Mouse (Mus musculus): ENCODE measurements at regions not wholly inside any gene's neighbourhood (a gene's known extent, or its start where the extent isn't known, plus 50 kb on each side); places are given as distances from the start of the nearest gene placed in this dataset.

GRCm38 (mm10) chr1:121144981-121145380 is 187.4 kb downstream of the Insig2 start:
- Histone ChIP-seq H3K4me2 (replicated peaks) (no peak overlapping the region), H3K4me1 (no peaks in the 10 kb centered on the region), H3K27me3 (peaks cover 9% of the 10 kb centered on the region; the same call in 1 of the 2 replicates), H3K27ac (replicated peaks) (no peak overlapping the region), H3K9me3 (no peaks in the 10 kb centered on the region), H3K4me3 (no peak overlapping the region), H3K36me3 (no peaks in the 10 kb centered on the region), H3K9ac (replicated peaks) (no peak overlapping the region)
- no peak for ATAC-seq (ENCODE audit: low FRiP score, low read depth)
- WGBS, result 87% methylated on average over 1 of the region's 1 CpGs

GRCm38 (mm10) chr1:121153476-121153875 is 178.9 kb downstream of the Insig2 start:
- 74% methylated on average over 5 of the region's 5 CpGs for WGBS
- H3K9ac ChIP-seq (replicated peaks), result no peak overlapping the region
- H3K4me3 ChIP-seq, result no peak overlapping the region
- peaks cover 70% of the 10 kb centered on the region for H3K27me3 ChIP-seq
- no peaks in the 10 kb centered on the region for H3K36me3 ChIP-seq
- peaks cover 9% of the 10 kb centered on the region; the same call in 1 of the 2 replicates for H3K4me1 ChIP-seq
- H3K4me2 ChIP-seq (replicated peaks), result no peak overlapping the region
- no peak for ATAC-seq (ENCODE audit: low FRiP score, low read depth)
- H3K27ac ChIP-seq (replicated peaks), result no peak overlapping the region
- H3K9me3 ChIP-seq, result no peaks in the 10 kb centered on the region

DNA sequence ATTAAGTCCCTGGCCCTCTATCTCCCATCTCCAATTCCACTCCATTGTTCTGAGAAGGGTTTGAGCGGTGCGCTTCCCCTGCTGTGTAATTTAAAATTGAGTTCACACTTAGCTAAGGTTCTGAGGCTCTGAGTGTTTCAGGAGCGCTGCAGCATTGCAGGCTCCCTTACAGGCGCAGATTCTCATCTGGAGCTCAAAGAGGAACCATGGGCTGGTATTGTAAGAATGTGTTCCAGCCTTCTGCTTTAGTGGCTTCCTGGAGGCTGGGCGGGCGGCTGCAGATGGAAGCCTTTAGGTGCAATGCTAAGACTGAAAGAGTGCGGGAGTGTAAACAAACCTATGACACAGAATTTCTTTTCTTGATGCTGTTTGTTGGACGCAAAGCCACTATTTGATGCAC is 177.8 kb downstream of the Insig2 start:
- Histone ChIP-seq H3K4me1 (peaks cover 9% of the 10 kb centered on the region; the same call in 1 of the 2 replicates), H3K9me3 (no peaks in the 10 kb centered on the region), H3K27me3 (peaks cover 76% of the 10 kb centered on the region), H3K4me2 (replicated peaks) (no peak overlapping the region), H3K9ac (replicated peaks) (no peak overlapping the region), H3K36me3 (no peaks in the 10 kb centered on the region), H3K4me3 (no peak overlapping the region), H3K27ac (replicated peaks) (no peak overlapping the region)
- 8% methylated on average over 8 of the region's 8 CpGs for WGBS
- no peak for ATAC-seq (ENCODE audit: low FRiP score, low read depth)

DNA sequence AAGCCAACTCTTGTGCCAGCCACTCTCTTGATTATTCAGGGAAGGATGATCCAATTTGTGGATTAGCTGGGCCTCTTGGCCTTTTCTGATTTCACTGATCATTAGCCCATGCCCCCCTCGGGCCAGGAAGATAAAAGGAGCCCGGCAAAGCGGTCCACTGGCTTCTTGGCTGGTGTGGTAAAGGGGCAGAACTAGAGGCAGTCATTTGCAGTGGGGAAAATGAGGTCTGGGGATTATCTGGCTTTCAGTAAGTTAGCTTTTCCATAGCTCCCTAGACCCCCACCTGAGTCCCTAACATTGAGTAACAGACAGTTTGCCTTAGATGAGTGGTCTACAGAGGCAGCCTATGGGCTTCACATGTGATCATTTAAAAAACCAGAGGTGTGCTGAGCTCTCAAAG is 163.7 kb downstream of the Insig2 start:
- Histone ChIP-seq H3K27me3 (peaks cover 82% of the 10 kb centered on the region), H3K36me3 (no peaks in the 10 kb centered on the region), H3K4me1 (no peaks in the 10 kb centered on the region), H3K27ac (replicated peaks) (no peak overlapping the region), H3K4me3 (no peak overlapping the region), H3K4me2 (replicated peaks) (no peak overlapping the region), H3K9me3 (no peaks in the 10 kb centered on the region), H3K9ac (replicated peaks) (no peak overlapping the region)
- WGBS, result 10% methylated on average over 3 of the region's 3 CpGs
- no peak for ATAC-seq (ENCODE audit: low FRiP score, low read depth)

- no peak overlapping the region for H3K4me3 ChIP-seq
- ATAC-seq (ENCODE audit: low FRiP score, low read depth), result no peak
- peaks cover 85% of the 10 kb centered on the region for H3K27me3 ChIP-seq
- no peaks in the 10 kb centered on the region for H3K36me3 ChIP-seq
- H3K4me1 ChIP-seq, result peaks cover 13% of the 10 kb centered on the region
- no peak overlapping the region for H3K4me2 ChIP-seq (replicated peaks)
- peak overlapping the region; percentile 27; the same call in 1 of the 2 replicates for H3K27ac ChIP-seq (replicated peaks)
- 1% methylated on average over 3 of the region's 3 CpGs for WGBS
- no peak overlapping the region for H3K9ac ChIP-seq (replicated peaks)
- H3K9me3 ChIP-seq, result peaks cover 4% of the 10 kb centered on the region; the same call in 1 of the 2 replicates
These were observed 155.8 kb downstream of the Insig2 start for GRCm38 (mm10) chr1:121176541-121176940.

- H3K9me3 ChIP-seq, result peaks cover 4% of the 10 kb centered on the region; the same call in 1 of the 2 replicates
These were observed 155.1 kb downstream of the Insig2 start for GRCm38 (mm10) chr1:121177136-121177907.

GRCm38 (mm10) chr1:121177908-121178311 is 154.5 kb downstream of the Insig2 start:
- ATAC-seq (ENCODE audit: low FRiP score, low read depth), result peak; percentile 41
- WGBS, result under 1% methylated on average over 31 of the region's 31 CpGs
- peak overlapping the region; percentile 46; the same call in 1 of the 2 replicates for H3K9ac ChIP-seq (replicated peaks)
- H3K4me2 ChIP-seq (replicated peaks), result peak overlapping the region; percentile 50
- peak overlapping the region; percentile 81 for H3K27ac ChIP-seq (replicated peaks)
- H3K27me3 ChIP-seq, result peaks cover 83% of the 10 kb centered on the region
- no peaks in the 10 kb centered on the region for H3K36me3 ChIP-seq
- H3K4me1 ChIP-seq, result peaks cover 13% of the 10 kb centered on the region
- peak overlapping the region; percentile 32 for H3K4me3 ChIP-seq
- peaks cover 4% of the 10 kb centered on the region; the same call in 1 of the 2 replicates for H3K9me3 ChIP-seq

More at GRCm38 (mm10) chr1:121177136-121177907, 155.1 kb downstream of the Insig2 start:
- H3K4me1 ChIP-seq, result peaks cover 13% of the 10 kb centered on the region
- H3K4me3 ChIP-seq, result peak overlapping the region; percentile 32
- ATAC-seq (ENCODE audit: low FRiP score, low read depth), result peak; percentile 79
- under 1% methylated on average over 22 of the region's 22 CpGs for WGBS
- H3K27ac ChIP-seq (replicated peaks), result peak overlapping the region; percentile 81
- H3K4me2 ChIP-seq (replicated peaks), result peak overlapping the region; percentile 50
- no peaks in the 10 kb centered on the region for H3K36me3 ChIP-seq
- H3K27me3 ChIP-seq, result peaks cover 85% of the 10 kb centered on the region
- peak overlapping the region; percentile 46; the same call in 1 of the 2 replicates for H3K9ac ChIP-seq (replicated peaks)

- ATAC-seq (ENCODE audit: low FRiP score, low read depth), result no peak
- Histone ChIP-seq H3K9ac (replicated peaks) (no peak overlapping the region), H3K4me1 (peaks cover 13% of the 10 kb centered on the region), H3K27me3 (peaks cover 75% of the 10 kb centered on the region), H3K36me3 (no peaks in the 10 kb centered on the region), H3K27ac (replicated peaks) (no peak overlapping the region), H3K9me3 (peaks cover 4% of the 10 kb centered on the region; the same call in 1 of the 2 replicates), H3K4me2 (replicated peaks) (peak overlapping the region; percentile 28), H3K4me3 (0 out of 2 replicates have a peak overlapping the region, but pooled peaks have one; percentile 5)
- WGBS, result 1% methylated on average over 17 of the region's 17 CpGs
These were observed 153.7 kb downstream of the Insig2 start for GRCm38 (mm10) chr1:121178611-121179245.

GRCm38 (mm10) chr1:121180273-121181030 is 151.9 kb downstream of the Insig2 start:
- Histone ChIP-seq H3K9ac (replicated peaks) (no peak overlapping the region), H3K27me3 (peaks cover 57% of the 10 kb centered on the region), H3K4me2 (replicated peaks) (peak overlapping the region; percentile 19; the same call in 1 of the 2 replicates), H3K36me3 (no peaks in the 10 kb centered on the region), H3K4me1 (peaks cover 13% of the 10 kb centered on the region), H3K4me3 (no peak overlapping the region), H3K9me3 (no peaks in the 10 kb centered on the region), H3K27ac (replicated peaks) (no peak overlapping the region)
- 21% methylated on average over 20 of the region's 20 CpGs for WGBS
- ATAC-seq (ENCODE audit: low FRiP score, low read depth), result 0 out of 2 replicates have a peak, but pooled peaks have one; percentile 50

DNA sequence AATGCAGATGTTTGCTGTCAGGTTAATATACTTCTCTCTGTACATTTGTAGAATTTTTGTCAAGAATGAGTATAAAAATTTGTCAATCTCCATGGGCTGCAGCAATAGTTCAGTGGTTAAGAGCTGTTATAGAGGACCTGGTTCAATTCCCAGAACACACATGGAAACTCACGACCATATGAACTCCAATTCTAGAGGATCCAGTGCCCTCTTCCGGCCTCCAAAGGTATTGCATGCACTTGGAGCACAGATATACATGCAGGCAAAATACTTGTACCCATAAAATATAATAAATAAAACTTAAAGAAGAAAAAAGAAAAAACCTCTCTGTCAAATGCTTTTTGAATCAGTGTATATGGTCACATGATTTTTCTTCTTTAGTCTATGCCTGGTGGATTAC is 143.5 kb downstream of the Insig2 start:
- no peak overlapping the region for H3K4me3 ChIP-seq
- no peak overlapping the region for H3K4me2 ChIP-seq (replicated peaks)
- H3K4me1 ChIP-seq, result no peaks in the 10 kb centered on the region
- H3K36me3 ChIP-seq, result no peaks in the 10 kb centered on the region
- H3K27ac ChIP-seq (replicated peaks), result no peak overlapping the region
- H3K27me3 ChIP-seq, result no peaks in the 10 kb centered on the region
- H3K9ac ChIP-seq (replicated peaks), result no peak overlapping the region
- ATAC-seq (ENCODE audit: low FRiP score, low read depth), result no peak
- no peaks in the 10 kb centered on the region for H3K9me3 ChIP-seq
- WGBS, result 41% methylated on average over 2 of the region's 2 CpGs

GRCm38 (mm10) chr1:121194800-121195199 is 137.6 kb downstream of the Insig2 start:
- no peak for ATAC-seq (ENCODE audit: low FRiP score, low read depth)
- Histone ChIP-seq H3K4me1 (no peaks in the 10 kb centered on the region), H3K9me3 (no peaks in the 10 kb centered on the region), H3K4me3 (no peak overlapping the region), H3K9ac (replicated peaks) (no peak overlapping the region), H3K4me2 (replicated peaks) (no peak overlapping the region), H3K36me3 (no peaks in the 10 kb centered on the region), H3K27me3 (no peaks in the 10 kb centered on the region), H3K27ac (replicated peaks) (no peak overlapping the region)
- WGBS, result 87% methylated on average over 4 of the region's 4 CpGs

All from midbrain, embryonic 12.5 days (tissue).